Mouse (Mus musculus) liver, embryonic 18 days (tissue): ENCODE results near the gene Btg3. TPM values are rescaled to one million over a fixed set of nuclear protein-coding genes. Genes with fewer than 3 reads are reported as not detected.

Source experiments
- polyA plus RNA-seq: library from polyadenylated mRNA; depleted of rRNA; stranded (reverse); fragments of >200 nt; gene quantifications from 2 replicates; pipeline ENCODE4 v1.2.3, GENCODE M21; 2012; rRNA removed

Btg3 gene
- polyA plus RNA-seq, result 5.9 and 6.3 TPM in 2 replicates

GRCm38 (mm10) chr16:78376745-78377570 lies at the start of gene Btg3:
Btg3 (minus strand) TSS chr16:78377192.

GRCm38 (mm10) chr16:78301183-78301830 lies 75.7 kb downstream of the Btg3 start, which contains the start of gene Cxadr:
Cxadr (plus strand) TSS chr16:78301489.

Other genes with a start within 250 kb of the Btg3 start
- gene Cxadr, start 75.7 kb downstream of the Btg3 start, polyA plus RNA-seq, result 15.6 and 19.1 TPM in 2 replicates
- 2.7 TPM in 2 replicates for gene D16Ertd472e, start 199.5 kb upstream of the Btg3 start, polyA plus RNA-seq